Mouse (Mus musculus) bone marrow macrophage, adult 2 months (primary cell): ENCODE measurements around the gene Olfm2. TPM values are rescaled to one million over a fixed set of nuclear protein-coding genes. Genes with fewer than 3 reads are reported as not detected.
A peak's percentile ranks its signal among the peaks of the same experiment; 100 is the strongest.
"Not testable (repeated sequence)": the region's sequence is repeated elsewhere in the genome, so short reads cannot be mapped to it uniquely, and the experiment has no call there.

Experiments
- H3K27ac ChIP-seq: 2 replicates; pipeline ENCODE4 v1.5.1; 2012; ENCODE audit warnings: low read depth, low read length; ENCODE audit not compliant: insufficient read depth
- H3K4me1 ChIP-seq: 2 replicates; pipeline ENCODE4 v1.6.1; 2012; ENCODE audit warnings: low read length; ENCODE audit not compliant: control insufficient read depth, insufficient read depth
- H3K4me3 ChIP-seq: 2 replicates; pipeline ENCODE4 v1.5.1; 2012; ENCODE audit warnings: mild to moderate bottlenecking, low read length, moderate library complexity; ENCODE audit not compliant: insufficient read depth
- CTCF ChIP-seq: IDR thresholded peaks from 2 replicates; pipeline ENCODE4 v1.5.1; 2012; ENCODE audit warnings: low read depth, mild to moderate bottlenecking, low read length, moderate library complexity
- POLR2A ChIP-seq: IDR thresholded peaks from 2 replicates; pipeline ENCODE4 v1.6.1; 2012; ENCODE audit warnings: mild to moderate bottlenecking, low read depth, low read length, borderline replicate concordance
- polyA plus RNA-seq: library from polyadenylated mRNA; stranded (reverse); fragments of >200 nt; gene quantifications from 2 replicates; pipeline ENCODE4 v1.2.4, GENCODE M21; 2012; ENCODE audit not compliant: missing spikeins, insufficient read depth, insufficient read length

Gene Olfm2
- polyA plus RNA-seq, 1 experiment: not detected

- Histone ChIP-seq H3K27ac (no peak overlapping the region; the same call in 1 of the 2 replicates), H3K4me1 (peaks cover 5% of the 10 kb centered on the region)
These were observed 103.2 kb downstream of the Olfm2 start for GRCm38 (mm10) chr9:20642896-20643466.

GRCm38 (mm10) chr9:20642101-20642895, 103.9 kb downstream of the Olfm2 start, which contains the start of gene Ubl5:
Ubl5 (plus strand) TSS chr9:20642878.
- TF ChIP-seq CTCF (no peak), POLR2A (no peak)
- peak within 1 kb of the TSS; percentile 17 for H3K27ac ChIP-seq
- peaks cover 5% of the 10 kb centered on the region for H3K4me1 ChIP-seq
- H3K4me3 ChIP-seq: peak within 1 kb of the TSS; percentile 91

More at GRCm38 (mm10) chr9:20642896-20643466, 103.2 kb downstream of the Olfm2 start:
- TF ChIP-seq CTCF (no peak), POLR2A (no peak)
- H3K4me3 ChIP-seq: peak overlapping the region; percentile 91

GRCm38 (mm10) chr9:20641501-20641900, 104.6 kb downstream of the Olfm2 start:
- no peak overlapping the region for H3K27ac ChIP-seq
- H3K4me3 ChIP-seq: peak overlapping the region; percentile 91
- TF ChIP-seq POLR2A (no peak), CTCF (no peak)
- peaks cover 5% of the 10 kb centered on the region for H3K4me1 ChIP-seq

GRCm38 (mm10) chr9:20639486-20639885, 106.7 kb downstream of the Olfm2 start:
- H3K4me1 ChIP-seq: peaks cover 5% of the 10 kb centered on the region
- H3K27ac ChIP-seq: no peak overlapping the region
- H3K4me3 ChIP-seq: no peak overlapping the region
- TF ChIP-seq POLR2A (no peak), CTCF (no peak)

GRCm38 (mm10) chr9:20638552-20638951, 107.6 kb downstream of the Olfm2 start:
- TF ChIP-seq CTCF (no peak), POLR2A (no peak)
- no peak overlapping the region for H3K4me3 ChIP-seq
- H3K27ac ChIP-seq: no peak overlapping the region
- peaks cover 5% of the 10 kb centered on the region for H3K4me1 ChIP-seq

GRCm38 (mm10) chr9:20636790-20637189, 109.4 kb downstream of the Olfm2 start:
- Histone ChIP-seq H3K27ac (no peak overlapping the region), H3K4me3 (no peak overlapping the region), H3K4me1 (peaks cover 5% of the 10 kb centered on the region)
- TF ChIP-seq CTCF (no peak), POLR2A (no peak)

- Histone ChIP-seq H3K27ac (no peak overlapping the region), H3K4me3 (no peak overlapping the region), H3K4me1 (peaks cover 4% of the 10 kb centered on the region; the same call in 1 of the 2 replicates)
- TF ChIP-seq POLR2A: no peak
- no peak for TF ChIP-seq CTCF
These were observed 109.9 kb downstream of the Olfm2 start for GRCm38 (mm10) chr9:20636256-20636655.

GRCm38 (mm10) chr9:20635676-20636075, 110.5 kb downstream of the Olfm2 start:
- H3K4me3 ChIP-seq, H3K27ac ChIP-seq, H3K4me1 ChIP-seq: not testable (repeated sequence)

GRCm38 (mm10) chr9:20631332-20631731, 114.8 kb downstream of the Olfm2 start:
- TF ChIP-seq POLR2A: no peak
- TF ChIP-seq CTCF: no peak
- Histone ChIP-seq H3K4me3 (no peak overlapping the region), H3K27ac (no peak overlapping the region)

More at GRCm38 (mm10) chr9:20631332-20631731, 114.8 kb downstream of the Olfm2 start:
- H3K4me1 ChIP-seq: 0 out of 2 replicates have a peak, but pooled peaks cover 3% of the 10 kb centered on the region

Other genes with a start within 250 kb of the Olfm2 start
- gene Zfp266, start 224.9 kb downstream of the Olfm2 start, polyA plus RNA-seq: 16.1 and 20.6 TPM in 2 replicates
- gene Zfp846, start 165.1 kb downstream of the Olfm2 start, polyA plus RNA-seq: 7.4 and 7.5 TPM in 2 replicates
- gene Ubl5, start 103.5 kb downstream of the Olfm2 start, polyA plus RNA-seq: 309 and 316 TPM in 2 replicates
- 15.7 and 16.7 TPM in 2 replicates for gene Fbxl12, start 101.6 kb downstream of the Olfm2 start, polyA plus RNA-seq
- gene Pin1, start 94.3 kb downstream of the Olfm2 start, polyA plus RNA-seq: 11.4 and 11.5 TPM in 2 replicates
- 0.15 and 0.31 TPM in 2 replicates for gene Col5a3, start 68.7 kb upstream of the Olfm2 start, polyA plus RNA-seq
- not detected in 2 replicates for gene Rdh8, start 72.2 kb upstream of the Olfm2 start, polyA plus RNA-seq
- 19.9 and 23.5 TPM in 2 replicates for gene A230050P20Rik, start 122.3 kb upstream of the Olfm2 start, polyA plus RNA-seq
- 1.4 and 1.7 TPM in 2 replicates for gene Angptl6, start 133.4 kb upstream of the Olfm2 start, polyA plus RNA-seq
- 9.2 and 11.9 TPM in 2 replicates for gene Ppan, start 141.8 kb upstream of the Olfm2 start, polyA plus RNA-seq
- gene Eif3g, start 152.3 kb upstream of the Olfm2 start, polyA plus RNA-seq: 65.4 and 71.5 TPM in 2 replicates
- 53.0 and 54.5 TPM in 2 replicates for gene Dnmt1, start 213.5 kb upstream of the Olfm2 start, polyA plus RNA-seq
- gene S1pr2, start 230.4 kb upstream of the Olfm2 start, polyA plus RNA-seq: 46.5 and 48.2 TPM in 2 replicates